Mouse (Mus musculus): ENCODE measurements at regions not wholly inside any gene's neighbourhood (a gene's known extent, or its start where the extent isn't known, plus 50 kb on each side); places are given as distances from the start of the nearest gene placed in this dataset.

DNA sequence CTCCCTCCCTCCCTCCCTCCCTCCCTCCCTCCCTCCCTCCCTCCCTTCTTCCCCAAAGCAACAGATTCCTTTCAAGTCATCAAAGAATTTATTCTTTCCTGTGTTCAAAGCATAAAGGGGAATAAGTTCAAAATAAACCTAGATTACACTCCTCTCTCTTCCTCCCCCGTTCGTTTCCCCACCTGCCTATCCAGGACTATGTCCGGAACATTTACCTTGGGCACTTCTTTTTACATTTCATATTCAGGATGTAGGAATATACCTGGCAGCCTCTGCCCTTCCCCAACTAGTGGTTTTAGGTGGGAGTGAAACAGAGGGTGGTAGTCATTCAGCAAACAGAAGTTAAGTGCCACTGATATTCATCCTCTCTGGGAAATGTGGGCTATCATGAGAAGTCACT lies 68.7 kb downstream of the Adra2a start:
- no peak for TF ChIP-seq POLR2A (IDR thresholded peaks at IDR 0.05; ENCODE audit: borderline replicate concordance, insufficient read depth, low read length)
- no peak for TF ChIP-seq CTCF (IDR thresholded peaks at IDR 0.05; ENCODE audit: borderline replicate concordance, insufficient read depth, low read depth, low read length)

Data from cerebellum, adult 2 months (tissue).